Mouse (Mus musculus) forebrain, embryonic 12.5 days (tissue): Measurements from ENCODE around the gene Orai3. TPM values are rescaled to one million over a fixed set of nuclear protein-coding genes. Genes with fewer than 3 reads are reported as not detected.

Experiments used
- ATAC-seq: fragments of 200-750 bp; cut with Nextera tagmentation; 2 replicates; pipeline ENCODE4 v1.8.0; 2017; ENCODE audit warnings: moderate TSS enrichment; ENCODE audit not compliant: low FRiP score
- H3K27ac ChIP-seq: fragments of 300-500 bp; sonication (generic); 2 replicates; pipeline ENCODE4 v1.5.1; 2016; ENCODE audit warnings: mild to moderate bottlenecking
- H3K27me3 ChIP-seq: fragments of 300-500 bp; sonication (generic); 2 replicates; pipeline ENCODE4 v1.6.1; 2016; ENCODE audit warnings: mild to moderate bottlenecking
- H3K36me3 ChIP-seq: fragments of 300-500 bp; sonication (generic); replicated peaks from 2 replicates; pipeline ENCODE4 v1.6.1; 2016; ENCODE audit warnings: mild to moderate bottlenecking
- H3K4me1 ChIP-seq: fragments of 300-500 bp; sonication (generic); 2 replicates; pipeline ENCODE4 v1.6.1; 2016
- H3K4me2 ChIP-seq: fragments of 300-500 bp; sonication (generic); 2 replicates; pipeline ENCODE4 v1.6.1; 2016; ENCODE audit warnings: mild to moderate bottlenecking, moderate library complexity
- H3K4me3 ChIP-seq: fragments of 300-500 bp; sonication (generic); replicated peaks from 2 replicates; pipeline ENCODE4 v1.5.1; 2016; ENCODE audit warnings: mild to moderate bottlenecking
- H3K9ac ChIP-seq: fragments of 300-500 bp; sonication (generic); 2 replicates; pipeline ENCODE4 v1.6.1; 2016; ENCODE audit warnings: mild to moderate bottlenecking
- H3K9me3 ChIP-seq: fragments of 300-500 bp; sonication (generic); 2 replicates; pipeline ENCODE4 v1.6.1; 2016
- WGBS: fragments of 180-500 bp; shearing (Covaris S2); methylation state at CpG from one replicate; pipeline ENCODE4 v1.1.7; 2016; 5-methylcytosine and 5-hydroxymethylcytosine counted together
- polyA plus RNA-seq: library from polyadenylated mRNA; unstranded; fragments of >200 nt; fragmentation: Nextera tagmentation; extraction: Ambion mirVana; gene quantifications from 2 replicates; pipeline ENCODE4 v1.2.1, GENCODE M21; 2016

Gene Orai3
- polyA plus RNA-seq, 1 experiment from 2014 or later: 6.0 TPM

DNA sequence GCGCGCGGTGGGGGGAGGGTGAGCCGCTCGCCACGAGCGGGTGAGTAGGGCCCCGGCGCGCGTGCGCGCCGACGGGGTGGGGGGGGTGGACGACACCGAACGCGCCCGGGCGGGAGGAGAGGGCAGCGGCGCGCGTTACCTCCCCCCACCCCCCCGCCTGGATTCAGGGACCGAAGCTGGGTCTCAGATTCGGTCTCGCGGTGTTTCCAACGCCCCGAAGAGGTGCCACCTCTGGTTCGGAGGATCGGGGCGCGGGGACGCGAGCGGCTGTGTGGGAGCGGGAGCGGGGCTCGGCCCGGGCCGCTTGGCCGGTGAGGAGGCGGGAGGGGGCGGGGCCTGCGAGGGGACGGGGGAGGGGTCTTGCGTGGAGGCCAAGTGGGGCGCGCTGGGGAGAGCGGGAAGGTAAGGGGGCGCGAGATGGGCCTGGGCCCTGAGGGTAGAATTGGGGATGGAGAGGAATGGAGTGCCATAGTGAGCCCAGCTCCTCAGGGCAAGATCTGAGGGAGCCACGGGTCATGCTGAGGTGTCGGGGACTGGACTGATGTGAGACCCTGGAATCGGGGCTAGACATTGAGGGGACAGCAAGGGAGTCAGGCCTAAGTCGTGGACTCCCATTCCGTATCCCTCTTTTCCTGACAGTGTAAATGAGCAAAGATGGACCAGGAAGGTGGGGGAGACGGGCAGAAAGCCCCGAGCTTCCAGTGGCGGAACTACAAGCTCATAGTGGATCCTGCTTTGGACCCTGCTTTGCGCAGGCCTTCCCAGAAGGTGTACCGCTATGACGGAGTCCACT lies 8.1 kb downstream of the Orai3 start:
- peak overlapping the region; percentile 97 for H3K4me3 ChIP-seq
- H3K9ac ChIP-seq: peak overlapping the region; percentile 94
- H3K9me3 ChIP-seq: no peaks in the 10 kb centered on the region
- H3K27ac ChIP-seq: peak overlapping the region; percentile 98
- peaks cover 12% of the 10 kb centered on the region for H3K4me1 ChIP-seq
- H3K36me3 ChIP-seq: peaks cover 43% of the 10 kb centered on the region
- H3K27me3 ChIP-seq: no peaks in the 10 kb centered on the region
- ATAC-seq: peak; percentile 63
- WGBS: 3% methylated on average over 53 of the region's 66 CpGs
- H3K4me2 ChIP-seq: peak overlapping the region; percentile 88

DNA sequence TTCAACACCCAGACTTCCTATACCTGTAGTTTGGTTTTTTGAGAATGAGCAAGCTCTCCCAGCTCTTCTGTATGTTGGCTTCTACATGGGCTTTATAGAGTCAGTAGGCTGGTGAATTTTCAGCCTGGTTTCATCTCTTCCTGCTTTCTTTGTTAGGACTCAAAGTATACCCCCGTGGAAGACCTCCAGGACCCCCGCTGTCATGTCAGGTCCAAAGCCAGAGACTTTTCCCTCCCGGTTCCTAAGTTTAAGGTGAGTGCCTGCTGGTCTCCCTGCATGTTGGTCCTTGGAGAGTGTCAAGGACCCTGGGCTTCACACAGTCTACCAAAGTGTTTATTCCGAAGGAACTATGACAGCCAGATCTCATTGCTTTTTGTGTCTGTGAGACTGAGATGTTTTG lies 8.7 kb downstream of the Orai3 start:
- Histone ChIP-seq H3K27ac (no peak overlapping the region), H3K9me3 (no peaks in the 10 kb centered on the region), H3K36me3 (peaks cover 49% of the 10 kb centered on the region), H3K4me1 (peaks cover 12% of the 10 kb centered on the region), H3K4me3 (peak overlapping the region; percentile 97), H3K9ac (peak overlapping the region; percentile 94), H3K27me3 (no peaks in the 10 kb centered on the region), H3K4me2 (peak overlapping the region; percentile 88)
- WGBS: 76% methylated on average over 4 of the region's 4 CpGs
- ATAC-seq: no peak

DNA sequence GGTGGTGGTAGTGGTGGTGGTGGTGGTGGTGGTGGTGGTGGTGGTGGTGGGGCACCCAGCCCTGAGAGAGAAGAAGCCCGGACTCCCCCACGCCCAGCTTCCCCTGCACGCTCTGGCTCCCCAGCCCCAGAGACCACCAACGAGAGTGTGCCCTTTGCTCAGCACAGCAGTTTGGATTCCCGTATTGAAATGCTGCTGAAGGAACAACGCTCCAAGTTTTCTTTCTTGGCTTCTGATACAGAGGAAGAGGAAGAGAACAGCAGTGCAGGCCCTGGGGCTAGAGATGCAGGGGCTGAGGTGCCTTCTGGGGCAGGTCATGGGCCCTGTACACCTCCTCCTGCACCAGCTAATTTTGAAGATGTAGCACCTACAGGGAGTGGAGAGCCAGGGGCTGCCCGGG lies 15.7 kb downstream of the Orai3 start, which contains the start of gene Gm49388:
Gm49388 (plus strand) TSS at position 301 of the 400 bp plus-strand sequence.
- H3K9ac ChIP-seq: no peak within 1 kb of the TSS
- H3K4me2 ChIP-seq: no peak within 1 kb of the TSS
- WGBS: 96% methylated on average over 7 of the region's 7 CpGs
- ATAC-seq: no peak
- no peaks in the 10 kb centered on the region for H3K27me3 ChIP-seq
- no peaks in the 10 kb centered on the region for H3K4me1 ChIP-seq
- no peak within 1 kb of the TSS for H3K4me3 ChIP-seq
- H3K9me3 ChIP-seq: no peaks in the 10 kb centered on the region
- peaks cover 99% of the 10 kb centered on the region for H3K36me3 ChIP-seq
- H3K27ac ChIP-seq: no peak within 1 kb of the TSS

DNA sequence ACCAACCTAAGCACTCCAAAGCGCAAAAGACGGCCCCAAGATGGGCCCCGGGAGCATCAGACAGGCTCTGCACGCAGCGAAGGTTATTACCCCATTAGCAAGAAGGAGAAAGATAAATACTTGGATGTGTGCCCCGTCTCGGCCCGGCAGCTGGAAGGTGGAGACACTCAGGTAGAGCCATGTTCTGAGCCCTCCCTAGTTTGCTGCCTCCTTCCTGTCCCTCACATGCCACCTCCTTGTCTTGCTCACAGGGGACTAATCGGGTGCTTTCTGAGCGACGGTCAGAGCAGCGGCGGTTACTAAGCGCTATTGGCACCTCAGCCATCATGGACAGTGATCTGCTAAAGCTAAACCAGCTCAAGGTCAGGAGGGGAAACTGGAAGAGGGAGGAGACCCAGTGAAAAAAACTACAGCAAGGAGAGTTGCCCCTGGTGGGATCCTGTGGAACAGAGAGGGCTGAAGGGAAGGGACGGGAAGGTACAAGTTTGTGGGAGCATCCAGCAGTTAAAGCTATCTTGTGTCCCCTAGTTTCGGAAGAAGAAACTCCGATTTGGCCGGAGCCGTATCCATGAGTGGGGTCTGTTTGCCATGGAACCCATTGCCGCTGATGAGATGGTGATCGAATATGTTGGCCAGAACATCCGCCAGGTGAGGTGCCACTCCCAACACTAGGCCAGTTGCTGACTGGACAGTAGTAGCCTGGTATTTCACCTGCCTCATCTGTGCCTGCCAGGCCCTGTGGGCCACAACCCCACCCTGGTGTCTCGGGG lies 27.6 kb downstream of the Orai3 start:
- no peak for ATAC-seq
- Histone ChIP-seq H3K9ac (no peak overlapping the region), H3K27me3 (no peaks in the 10 kb centered on the region), H3K36me3 (peaks cover 80% of the 10 kb centered on the region), H3K4me1 (peaks cover 2% of the 10 kb centered on the region; the same call in 1 of the 2 replicates), H3K9me3 (no peaks in the 10 kb centered on the region), H3K4me3 (no peak overlapping the region), H3K4me2 (no peak overlapping the region), H3K27ac (no peak overlapping the region)
- 93% methylated on average over 23 of the region's 23 CpGs for WGBS

DNA sequence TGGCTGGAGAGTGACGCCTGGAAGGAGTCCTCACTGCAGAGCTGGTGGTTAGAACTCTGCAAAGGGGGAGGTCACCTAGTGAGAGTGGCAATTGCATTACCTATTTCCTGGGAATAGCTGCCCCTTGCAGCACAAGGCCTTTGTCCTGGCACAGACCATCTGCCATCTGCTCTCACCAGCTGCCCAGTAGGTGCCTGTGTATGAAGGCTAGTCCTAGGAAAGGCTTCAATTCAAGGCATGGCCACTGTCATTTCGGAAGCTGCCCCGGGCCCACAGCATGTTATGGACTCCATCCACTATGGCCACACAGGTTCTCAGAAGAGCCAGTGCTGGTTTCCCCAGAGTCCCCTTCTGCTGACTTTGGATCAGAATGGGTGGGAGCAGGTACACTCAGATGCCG lies 29.0 kb downstream of the Orai3 start:
- WGBS: 90% methylated on average over 4 of the region's 4 CpGs
- Histone ChIP-seq H3K4me2 (no peak overlapping the region), H3K9me3 (no peaks in the 10 kb centered on the region), H3K4me3 (no peak overlapping the region), H3K27me3 (no peaks in the 10 kb centered on the region), H3K36me3 (peaks cover 71% of the 10 kb centered on the region), H3K9ac (no peak overlapping the region), H3K27ac (no peak overlapping the region), H3K4me1 (peaks cover 2% of the 10 kb centered on the region; the same call in 1 of the 2 replicates)
- ATAC-seq: no peak

DNA sequence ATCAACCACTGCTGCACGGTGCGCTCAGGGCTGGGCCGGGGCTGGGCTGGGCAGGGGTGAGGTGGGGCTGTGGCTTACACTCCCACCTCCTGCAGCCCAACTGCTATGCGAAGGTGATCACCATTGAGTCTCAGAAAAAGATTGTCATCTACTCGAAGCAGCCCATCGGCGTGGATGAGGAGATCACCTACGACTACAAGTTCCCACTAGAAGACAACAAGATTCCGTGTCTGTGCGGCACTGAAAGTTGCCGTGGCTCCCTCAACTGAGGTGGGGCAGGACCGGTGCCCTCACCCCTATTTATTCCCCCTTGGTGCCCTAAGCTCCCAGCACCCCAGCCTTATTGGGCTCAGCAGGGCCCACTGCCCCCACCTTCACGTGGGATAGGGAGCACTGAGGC lies 29.6 kb downstream of the Orai3 start:
- WGBS: 91% methylated on average over 13 of the region's 13 CpGs
- no peaks in the 10 kb centered on the region for H3K9me3 ChIP-seq
- H3K4me2 ChIP-seq: no peak overlapping the region
- ATAC-seq: no peak
- H3K36me3 ChIP-seq: peaks cover 71% of the 10 kb centered on the region
- H3K27ac ChIP-seq: no peak overlapping the region
- peaks cover 2% of the 10 kb centered on the region; the same call in 1 of the 2 replicates for H3K4me1 ChIP-seq
- no peak overlapping the region for H3K9ac ChIP-seq
- H3K27me3 ChIP-seq: no peaks in the 10 kb centered on the region
- H3K4me3 ChIP-seq: no peak overlapping the region

DNA sequence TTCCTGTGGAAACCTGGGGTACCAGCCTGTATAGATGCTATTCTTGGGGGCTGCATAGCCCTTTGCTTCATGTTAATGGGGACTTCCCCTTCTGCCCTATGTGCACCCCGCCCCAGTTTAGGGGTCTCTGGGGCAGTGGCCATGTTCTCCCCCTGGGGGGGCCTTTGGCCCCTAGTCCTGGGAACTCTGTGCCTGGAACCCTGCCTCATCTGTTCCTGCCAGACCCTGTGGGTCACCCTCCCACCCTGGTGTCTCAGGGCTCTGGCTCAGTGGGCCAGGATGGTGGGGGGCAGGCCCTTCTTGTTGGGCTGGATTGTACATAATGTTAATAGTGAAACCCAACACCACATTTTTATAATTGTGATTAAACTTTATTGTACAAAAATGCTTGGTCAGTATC lies 30.1 kb downstream of the Orai3 start:
- no peak overlapping the region for H3K4me3 ChIP-seq
- no peak overlapping the region for H3K9ac ChIP-seq
- no peak overlapping the region for H3K27ac ChIP-seq
- peaks cover 2% of the 10 kb centered on the region; the same call in 1 of the 2 replicates for H3K4me1 ChIP-seq
- no peak for ATAC-seq
- no peaks in the 10 kb centered on the region for H3K27me3 ChIP-seq
- H3K36me3 ChIP-seq: peaks cover 72% of the 10 kb centered on the region
- H3K9me3 ChIP-seq: no peaks in the 10 kb centered on the region
- no peak overlapping the region for H3K4me2 ChIP-seq
- WGBS: 89% methylated on average over 1 of the region's 1 CpGs

DNA sequence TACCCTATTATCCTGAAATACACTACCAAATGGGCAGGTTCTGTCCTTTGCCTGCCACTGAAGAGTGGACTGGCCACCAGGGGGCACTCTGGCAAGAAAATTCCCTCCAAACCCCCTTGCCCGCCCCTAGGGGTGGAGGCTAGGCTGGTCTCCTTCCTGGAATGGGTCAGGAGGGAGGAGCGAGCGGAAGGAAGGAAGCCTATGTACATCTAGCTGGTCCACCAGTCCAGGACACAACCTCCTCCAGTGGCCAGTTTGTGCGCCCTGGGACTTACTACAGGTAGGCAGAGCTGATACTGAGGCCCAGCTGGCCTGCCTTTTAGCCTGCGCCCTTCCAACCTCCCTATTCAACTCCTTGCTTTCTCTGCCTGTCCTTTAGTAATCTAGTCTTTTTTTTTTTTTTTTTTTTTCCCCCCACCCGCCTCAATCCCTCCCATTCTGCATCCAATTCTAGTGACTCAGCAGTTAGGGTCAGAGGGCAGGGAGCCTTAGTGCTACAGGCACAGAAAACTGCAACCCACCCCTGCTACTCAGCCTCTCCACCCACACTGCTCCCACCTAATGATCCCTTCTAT lies 30.9 kb downstream of the Orai3 start, which contains the start of gene Hsd3b7:
Hsd3b7 (plus strand) TSS at position 170 of the 575 bp plus-strand sequence.
- Histone ChIP-seq H3K4me1 (peaks cover 2% of the 10 kb centered on the region; the same call in 1 of the 2 replicates), H3K9me3 (no peaks in the 10 kb centered on the region), H3K36me3 (peaks cover 64% of the 10 kb centered on the region), H3K27ac (0 out of 2 replicates have a peak within 1 kb of the TSS, but pooled peaks have one; percentile 19), H3K9ac (no peak within 1 kb of the TSS), H3K27me3 (no peaks in the 10 kb centered on the region), H3K4me3 (no peak within 1 kb of the TSS), H3K4me2 (peak within 1 kb of the TSS; percentile 21; the same call in 1 of the 2 replicates)
- peak; percentile 85 for ATAC-seq
- WGBS: 38% methylated on average over 5 of the region's 6 CpGs

DNA sequence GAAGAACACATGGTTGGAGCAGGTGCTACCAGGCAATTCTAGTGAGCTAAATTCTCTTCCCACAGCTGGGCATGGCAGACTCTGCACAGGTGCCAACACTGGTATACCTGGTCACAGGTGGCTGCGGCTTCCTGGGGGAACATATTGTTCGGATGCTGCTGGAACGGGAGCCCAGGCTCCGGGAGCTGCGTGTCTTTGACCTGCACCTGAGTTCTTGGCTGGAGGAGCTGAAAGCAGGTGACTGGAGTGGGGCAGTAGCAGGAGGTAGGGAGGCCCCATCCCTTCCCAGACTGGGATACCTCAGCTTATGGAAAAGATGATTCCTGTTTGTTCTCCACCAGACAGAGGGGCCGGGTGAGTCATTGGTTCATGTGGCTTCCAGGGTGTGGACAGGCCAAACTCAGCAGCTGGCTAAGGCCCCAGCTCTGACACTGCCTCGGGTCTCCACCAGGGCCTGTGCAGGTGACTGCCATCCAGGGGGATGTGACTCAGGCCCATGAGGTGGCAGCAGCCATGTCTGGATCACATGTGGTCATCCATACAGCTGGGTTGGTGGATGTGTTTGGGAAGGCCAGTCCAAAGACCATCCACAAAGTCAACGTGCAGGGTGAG lies 31.5 kb downstream of the Orai3 start:
- H3K4me3 ChIP-seq: no peak overlapping the region
- H3K27me3 ChIP-seq: no peaks in the 10 kb centered on the region
- WGBS: 92% methylated on average over 8 of the region's 8 CpGs
- H3K4me2 ChIP-seq: no peak overlapping the region
- H3K27ac ChIP-seq: no peak overlapping the region
- peaks cover 58% of the 10 kb centered on the region for H3K36me3 ChIP-seq
- H3K9ac ChIP-seq: no peak overlapping the region
- peaks cover 2% of the 10 kb centered on the region; the same call in 1 of the 2 replicates for H3K4me1 ChIP-seq
- 0 out of 2 replicates have a peak, but pooled peaks have one; percentile 41 for ATAC-seq
- H3K9me3 ChIP-seq: no peaks in the 10 kb centered on the region

DNA sequence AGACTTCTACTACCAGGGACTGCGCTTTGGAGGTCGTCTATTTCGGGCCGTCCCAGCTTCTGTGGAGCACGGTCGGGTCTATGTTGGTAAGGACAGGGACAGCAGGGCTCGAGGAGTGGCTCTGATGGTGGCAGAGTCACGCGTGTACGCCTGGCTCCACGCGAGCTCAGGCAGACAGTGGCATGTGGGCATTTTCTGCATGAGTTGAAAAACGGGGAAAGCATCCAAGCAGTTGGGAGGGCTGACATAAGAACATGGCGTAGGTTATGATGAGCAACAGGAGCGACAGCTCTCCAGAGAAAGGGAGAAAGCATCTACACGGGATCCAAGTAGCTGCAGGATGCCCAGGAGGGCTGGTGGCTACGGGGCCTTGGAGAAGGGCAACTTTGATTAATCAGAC lies 32.7 kb downstream of the Orai3 start:
- no peaks in the 10 kb centered on the region for H3K9me3 ChIP-seq
- peaks cover 2% of the 10 kb centered on the region; the same call in 1 of the 2 replicates for H3K4me1 ChIP-seq
- ATAC-seq: no peak
- no peak overlapping the region for H3K4me2 ChIP-seq
- H3K4me3 ChIP-seq: no peak overlapping the region
- peaks cover 53% of the 10 kb centered on the region for H3K36me3 ChIP-seq
- no peak overlapping the region for H3K9ac ChIP-seq
- H3K27ac ChIP-seq: no peak overlapping the region
- H3K27me3 ChIP-seq: no peaks in the 10 kb centered on the region
- 94% methylated on average over 17 of the region's 17 CpGs for WGBS

DNA sequence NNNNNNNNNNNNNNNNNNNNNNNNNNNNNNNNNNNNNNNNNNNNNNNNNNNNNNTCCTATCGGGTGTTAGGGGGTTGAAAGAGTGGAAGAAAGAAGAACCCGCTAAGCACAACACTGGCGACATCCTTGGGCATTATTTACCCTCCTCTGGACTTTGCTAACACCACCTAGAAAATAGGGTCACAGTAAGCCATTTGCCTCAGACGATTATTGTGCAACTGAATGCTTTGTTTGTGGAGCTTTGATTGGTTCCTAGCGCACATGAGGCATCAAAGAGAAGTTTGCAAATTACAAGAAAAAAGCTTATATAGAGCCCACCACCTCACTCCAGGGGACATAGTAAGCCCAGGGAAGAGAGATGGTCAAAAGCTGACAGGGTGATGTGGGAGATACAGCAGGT lies 39.2 kb downstream of the Orai3 start:
- Histone ChIP-seq H3K9ac (no peak overlapping the region), H3K4me1 (no peaks in the 10 kb centered on the region), H3K4me3 (no peak overlapping the region), H3K36me3 (peaks cover 47% of the 10 kb centered on the region), H3K27me3 (no peaks in the 10 kb centered on the region), H3K9me3 (no peaks in the 10 kb centered on the region), H3K27ac (0 out of 2 replicates have a peak overlapping the region, but pooled peaks have one; percentile 20), H3K4me2 (no peak overlapping the region)
- 66% methylated on average over 5 of the region's 5 CpGs for WGBS
- ATAC-seq: no peak

DNA sequence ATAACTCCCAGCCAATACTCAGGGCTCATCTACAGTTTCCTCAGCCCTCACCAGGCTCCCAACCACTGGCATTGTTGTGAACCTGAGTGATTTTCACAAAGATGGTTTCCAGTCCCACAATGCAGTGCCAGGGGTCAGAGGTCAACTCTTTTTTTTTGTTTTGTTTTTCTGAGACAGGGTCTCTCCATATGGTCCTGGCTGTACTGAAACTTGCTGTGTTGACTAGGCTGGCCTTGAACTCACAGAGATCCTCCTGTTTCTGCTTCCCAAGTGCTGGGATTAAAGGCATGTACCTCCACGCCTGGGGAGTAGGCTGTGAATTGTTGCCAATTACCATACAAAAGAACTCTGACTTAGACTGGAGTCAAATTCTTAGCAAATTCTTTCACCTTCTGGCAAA lies 40.2 kb downstream of the Orai3 start:
- 84% methylated on average over 1 of the region's 1 CpGs for WGBS
- no peak overlapping the region for H3K4me3 ChIP-seq
- no peak overlapping the region for H3K4me2 ChIP-seq
- H3K9me3 ChIP-seq: no peaks in the 10 kb centered on the region
- H3K27me3 ChIP-seq: no peaks in the 10 kb centered on the region
- H3K4me1 ChIP-seq: no peaks in the 10 kb centered on the region
- no peak overlapping the region for H3K9ac ChIP-seq
- H3K27ac ChIP-seq: no peak overlapping the region
- ATAC-seq: no peak
- H3K36me3 ChIP-seq: peaks cover 48% of the 10 kb centered on the region
